Mouse (Mus musculus) heart, embryonic 16.5 days (tissue): Measurements from ENCODE around the gene Fosl2. TPM values are rescaled to one million over a fixed set of nuclear protein-coding genes. Genes with fewer than 3 reads are reported as not detected.

Experiments
- ATAC-seq: fragments of 200-750 bp; cut with Nextera tagmentation; replicated peaks from 2 replicates; pipeline ENCODE4 v1.8.0; 2017; ENCODE audit warnings: moderate number of reproducible peaks; ENCODE audit not compliant: insufficient read depth, low FRiP score; ENCODE audit errors: extremely low read depth
- H3K27ac ChIP-seq: fragments of 300-500 bp; sonication (generic); 2 replicates; pipeline ENCODE4 v1.5.1; 2014; ENCODE audit warnings: mild to moderate bottlenecking, low read length, control low read depth, moderate library complexity
- H3K27me3 ChIP-seq: fragments of 300-500 bp; sonication (generic); 2 replicates; pipeline ENCODE4 v1.6.1; 2014; ENCODE audit warnings: low read length, mixed read lengths; ENCODE audit not compliant: control insufficient read depth, insufficient read depth
- H3K36me3 ChIP-seq: fragments of 300-500 bp; sonication (generic); 2 replicates; pipeline ENCODE4 v1.6.1; 2014; ENCODE audit not compliant: control insufficient read depth, insufficient read depth
- H3K4me1 ChIP-seq: fragments of 300-500 bp; sonication (generic); 2 replicates; pipeline ENCODE4 v1.6.1; 2014; ENCODE audit warnings: low read length, mixed read lengths; ENCODE audit not compliant: control insufficient read depth, insufficient read depth
- H3K4me2 ChIP-seq: fragments of 300-500 bp; sonication (generic); 2 replicates; pipeline ENCODE4 v1.6.1; 2014; ENCODE audit warnings: low read depth, mild to moderate bottlenecking, control low read depth, low read length
- H3K4me3 ChIP-seq: fragments of 300-500 bp; sonication (generic); 2 replicates; pipeline ENCODE4 v1.5.1; 2014; ENCODE audit warnings: mild to moderate bottlenecking, control low read depth, low read length
- H3K9ac ChIP-seq: fragments of 300-500 bp; sonication (generic); 2 replicates; pipeline ENCODE4 v1.6.1; 2014; ENCODE audit warnings: low read length, control low read depth
- H3K9me3 ChIP-seq: fragments of 300-500 bp; sonication (generic); replicated peaks from 2 replicates; pipeline ENCODE4 v1.6.1; 2016; ENCODE audit warnings: low read length; ENCODE audit not compliant: control insufficient read depth
- WGBS: fragments of 180-500 bp; shearing (Covaris S2); extraction: QIAGEN DNeasy Blood & Tissue Kit; methylation state at CpG from one replicate; pipeline ENCODE4 v1.1.7; 2014; 5-methylcytosine and 5-hydroxymethylcytosine counted together
- polyA plus RNA-seq: library from polyadenylated mRNA; unstranded; fragments of >200 nt; fragmentation: Nextera tagmentation; extraction: Ambion mirVana; gene quantifications from 2 replicates; pipeline ENCODE4 v1.2.1, GENCODE M21; 2015

Gene Fosl2
- polyA plus RNA-seq, 1 experiment from 2014 or later, result 2.4 TPM

DNA sequence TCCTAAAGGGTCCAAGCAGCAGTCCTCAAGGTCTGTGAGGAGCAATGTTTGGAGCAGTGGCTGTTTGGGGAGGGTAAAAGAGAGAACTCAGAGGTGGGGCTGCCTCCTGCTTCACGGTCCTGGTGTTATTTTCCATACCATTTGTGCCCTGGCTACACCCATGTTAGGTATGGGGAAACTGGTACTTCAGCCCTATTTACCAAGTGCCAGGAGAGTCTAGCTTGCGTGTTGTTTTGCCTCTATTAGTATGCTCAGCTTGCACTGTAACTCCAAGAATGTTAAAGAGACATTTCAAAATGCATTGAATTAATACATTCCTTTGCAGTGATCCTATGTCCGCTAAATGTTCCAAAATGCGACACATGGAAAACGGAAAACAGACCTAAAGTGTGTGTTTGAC, 55.7 kb downstream of the Fosl2 start:
- WGBS, result 80% methylated on average over 5 of the region's 5 CpGs
- no peak for ATAC-seq
- H3K27ac ChIP-seq, result no peak overlapping the region

GRCm38 (mm10) chr5:32192016-32192845, 56.6 kb downstream of the Fosl2 start:
- 61% methylated on average over 16 of the region's 16 CpGs for WGBS
- peak; percentile 55 for ATAC-seq
- no peak overlapping the region for H3K27ac ChIP-seq

More for the DNA sequence above, 55.7 kb downstream of the Fosl2 start:
- Histone ChIP-seq H3K4me1 (no peaks in the 10 kb centered on the region), H3K9me3 (no peaks in the 10 kb centered on the region), H3K4me2 (no peak overlapping the region), H3K9ac (no peak overlapping the region), H3K4me3 (no peak overlapping the region), H3K36me3 (no peaks in the 10 kb centered on the region), H3K27me3 (no peaks in the 10 kb centered on the region)

GRCm38 (mm10) chr5:32194236-32194635, 58.6 kb downstream of the Fosl2 start:
- H3K27ac ChIP-seq, result no peak overlapping the region
- no peak overlapping the region for H3K4me2 ChIP-seq
- H3K27me3 ChIP-seq, result no peaks in the 10 kb centered on the region
- no peak overlapping the region for H3K9ac ChIP-seq
- H3K9me3 ChIP-seq, result no peaks in the 10 kb centered on the region
- H3K4me3 ChIP-seq, result no peak overlapping the region
- no peaks in the 10 kb centered on the region for H3K4me1 ChIP-seq
- ATAC-seq, result no peak
- WGBS, result 67% methylated on average over 4 of the region's 4 CpGs
- H3K36me3 ChIP-seq, result no peaks in the 10 kb centered on the region

More at GRCm38 (mm10) chr5:32192016-32192845, 56.6 kb downstream of the Fosl2 start:
- Histone ChIP-seq H3K4me1 (no peaks in the 10 kb centered on the region), H3K4me2 (no peak overlapping the region), H3K36me3 (no peaks in the 10 kb centered on the region), H3K9me3 (no peaks in the 10 kb centered on the region), H3K27me3 (no peaks in the 10 kb centered on the region), H3K4me3 (no peak overlapping the region), H3K9ac (no peak overlapping the region)

DNA sequence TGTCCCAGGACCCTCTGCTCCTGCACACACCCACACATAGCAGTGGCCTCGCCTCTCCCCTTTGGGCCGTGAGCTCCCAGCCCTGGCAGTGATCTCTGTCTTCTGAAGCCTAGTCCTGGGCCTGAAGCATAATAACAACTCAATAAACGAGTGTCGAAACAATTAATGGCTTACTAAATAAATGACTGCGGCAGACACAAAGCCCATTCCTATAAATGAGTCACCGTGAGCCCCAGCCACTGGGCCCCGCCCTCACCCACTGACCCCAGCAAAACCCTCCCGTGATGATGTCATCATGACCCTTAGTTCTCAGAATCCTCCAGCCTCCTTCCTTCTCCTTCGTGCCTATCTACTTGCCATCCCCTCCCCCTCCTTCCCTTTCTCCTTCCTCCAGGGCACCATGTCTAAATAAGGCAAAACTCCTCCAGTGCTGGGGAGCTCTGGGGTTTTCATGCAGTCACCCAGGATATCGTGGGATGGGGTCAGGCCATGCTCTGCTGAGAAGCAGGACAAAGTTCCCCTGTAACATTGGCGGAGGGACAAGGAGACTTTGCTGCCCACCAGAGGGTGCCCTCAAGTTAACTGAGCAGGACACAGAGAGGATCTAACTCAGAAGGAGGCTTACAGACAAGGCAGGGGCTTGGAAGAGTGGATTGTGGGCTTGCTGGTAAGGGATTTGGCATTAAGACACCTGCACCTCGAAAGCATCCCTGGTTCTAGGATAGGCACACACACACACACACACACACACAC, 60.4 kb downstream of the Fosl2 start:
- Histone ChIP-seq H3K27ac (no peak overlapping the region), H3K36me3 (no peaks in the 10 kb centered on the region), H3K27me3 (no peaks in the 10 kb centered on the region), H3K4me1 (no peaks in the 10 kb centered on the region), H3K9ac (no peak overlapping the region), H3K4me2 (no peak overlapping the region), H3K4me3 (no peak overlapping the region), H3K9me3 (no peaks in the 10 kb centered on the region)
- no peak for ATAC-seq
- WGBS, result 57% methylated on average over 12 of the region's 12 CpGs

- H3K27me3 ChIP-seq, result no peaks in the 10 kb centered on the region
- ATAC-seq, result peak; percentile 77
- no peak overlapping the region for H3K4me2 ChIP-seq
- H3K9ac ChIP-seq, result no peak overlapping the region
- WGBS, result 3% methylated on average over 4 of the region's 4 CpGs
- no peaks in the 10 kb centered on the region for H3K4me1 ChIP-seq
- no peaks in the 10 kb centered on the region for H3K9me3 ChIP-seq
- H3K4me3 ChIP-seq, result no peak overlapping the region
- H3K36me3 ChIP-seq, result no peaks in the 10 kb centered on the region
- no peak overlapping the region for H3K27ac ChIP-seq
These were observed 62.1 kb downstream of the Fosl2 start for GRCm38 (mm10) chr5:32197698-32198097.

GRCm38 (mm10) chr5:32199136-32199535, 63.5 kb downstream of the Fosl2 start:
- WGBS, result 72% methylated on average over 3 of the region's 3 CpGs
- no peak overlapping the region for H3K9ac ChIP-seq
- no peak overlapping the region for H3K27ac ChIP-seq
- H3K4me2 ChIP-seq, result no peak overlapping the region
- H3K9me3 ChIP-seq, result no peaks in the 10 kb centered on the region
- no peak for ATAC-seq
- no peaks in the 10 kb centered on the region for H3K27me3 ChIP-seq
- no peaks in the 10 kb centered on the region for H3K4me1 ChIP-seq
- no peak overlapping the region for H3K4me3 ChIP-seq
- no peaks in the 10 kb centered on the region for H3K36me3 ChIP-seq

GRCm38 (mm10) chr5:32199594-32199993, 64.0 kb downstream of the Fosl2 start:
- Histone ChIP-seq H3K4me2 (no peak overlapping the region), H3K27ac (no peak overlapping the region), H3K4me3 (no peak overlapping the region), H3K4me1 (no peaks in the 10 kb centered on the region), H3K9me3 (no peaks in the 10 kb centered on the region), H3K9ac (no peak overlapping the region), H3K27me3 (no peaks in the 10 kb centered on the region), H3K36me3 (no peaks in the 10 kb centered on the region)
- ATAC-seq, result no peak
- 64% methylated on average over 3 of the region's 3 CpGs for WGBS

DNA sequence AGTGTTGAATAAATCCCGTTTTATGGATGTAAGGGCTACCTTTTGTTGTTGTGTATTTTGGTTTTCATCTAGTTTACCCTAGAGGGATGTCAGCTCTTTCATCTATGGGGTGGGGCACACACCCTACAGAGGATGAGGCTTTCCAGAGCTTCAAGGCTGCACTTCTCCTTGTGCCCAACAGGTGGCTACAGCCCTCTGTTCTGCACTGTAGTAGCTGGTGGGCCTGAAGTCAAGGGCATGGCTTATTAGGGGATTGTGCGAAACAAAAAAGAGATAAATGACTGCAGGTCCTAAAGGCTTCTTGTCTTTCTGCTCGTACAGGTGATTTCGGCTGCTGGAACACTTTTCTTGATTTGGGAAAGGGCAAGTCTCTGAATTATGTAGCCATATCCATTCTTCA, 69.1 kb downstream of the Fosl2 start:
- H3K9me3 ChIP-seq, result no peaks in the 10 kb centered on the region
- no peaks in the 10 kb centered on the region for H3K36me3 ChIP-seq
- H3K4me1 ChIP-seq, result no peaks in the 10 kb centered on the region
- no peaks in the 10 kb centered on the region for H3K27me3 ChIP-seq
- ATAC-seq, result no peak
- WGBS, result 71% methylated on average over 4 of the region's 4 CpGs
- no peak overlapping the region for H3K4me2 ChIP-seq
- H3K9ac ChIP-seq, result no peak overlapping the region
- H3K4me3 ChIP-seq, result no peak overlapping the region
- H3K27ac ChIP-seq, result no peak overlapping the region

DNA sequence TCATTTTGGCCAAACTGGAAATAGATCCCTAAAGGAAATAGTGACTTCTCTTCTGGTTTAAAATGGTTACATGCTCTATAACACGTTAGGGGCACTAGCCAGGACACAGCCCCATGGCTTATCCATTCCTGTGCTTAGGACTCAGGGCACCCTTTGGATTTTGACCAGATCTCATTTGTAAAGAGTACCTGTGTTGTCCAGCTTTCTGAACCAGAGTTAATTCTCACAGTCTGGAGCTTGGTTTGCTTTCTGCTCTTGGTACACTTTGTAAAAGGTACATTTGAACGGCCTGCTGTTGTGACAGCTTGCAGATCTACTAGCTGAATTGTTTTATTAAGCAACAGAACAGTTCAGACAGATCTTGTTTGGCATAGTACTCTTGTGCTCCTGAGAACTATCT, 71.1 kb downstream of the Fosl2 start:
- Histone ChIP-seq H3K4me1 (no peaks in the 10 kb centered on the region), H3K36me3 (no peaks in the 10 kb centered on the region), H3K4me3 (no peak overlapping the region), H3K27me3 (no peaks in the 10 kb centered on the region), H3K9ac (no peak overlapping the region), H3K4me2 (no peak overlapping the region), H3K9me3 (no peaks in the 10 kb centered on the region), H3K27ac (no peak overlapping the region)
- 69% methylated on average over 2 of the region's 2 CpGs for WGBS
- no peak for ATAC-seq
